Mouse (Mus musculus): ENCODE results near the gene Gabrr1. TPM values are rescaled to one million over a fixed set of nuclear protein-coding genes. Genes with fewer than 3 reads are reported as not detected.
"Not testable (repeated sequence)": the region's sequence is repeated elsewhere in the genome, so short reads cannot be mapped to it uniquely, and the experiment has no call there.

Gene Gabrr1
- total RNA-seq (2021), result under 1 TPM; 0.41 TPM

- DNase-seq, result no peak
Observed at GRCm38 (mm10) chr4:33132221-33132620, at the start of gene Gabrr1. Gabrr1 (plus strand) TSS chr4:33132521.

- no peak for DNase-seq
Observed at GRCm38 (mm10) chr4:33099118-33099694, 33.1 kb upstream of the Gabrr1 start.

GRCm38 (mm10) chr4:33109720-33110458 lies 22.4 kb upstream of the Gabrr1 start:
- no peak for DNase-seq

GRCm38 (mm10) chr4:33110845-33111244 lies 21.5 kb upstream of the Gabrr1 start:
- DNase-seq, result no peak

- no peak for DNase-seq
Observed at GRCm38 (mm10) chr4:33111358-33111757, 21.0 kb upstream of the Gabrr1 start.

GRCm38 (mm10) chr4:33112866-33113265 lies 19.5 kb upstream of the Gabrr1 start:
- not testable (repeated sequence) for DNase-seq

GRCm38 (mm10) chr4:33119118-33119517 lies 13.2 kb upstream of the Gabrr1 start:
- peak; percentile 86 for DNase-seq

GRCm38 (mm10) chr4:33124493-33124892 lies 7.8 kb upstream of the Gabrr1 start:
- peak; percentile 54 for DNase-seq

- peak; percentile 27 for DNase-seq
Observed at GRCm38 (mm10) chr4:33125409-33126084, 6.8 kb upstream of the Gabrr1 start.

- DNase-seq, result no peak
Observed at GRCm38 (mm10) chr4:33146679-33147291, 14.5 kb downstream of the Gabrr1 start.

GRCm38 (mm10) chr4:33147825-33148224 lies 15.5 kb downstream of the Gabrr1 start:
- peak; percentile 62 for DNase-seq

- DNase-seq, result no peak
Observed at GRCm38 (mm10) chr4:33149150-33149549, 16.8 kb downstream of the Gabrr1 start.

GRCm38 (mm10) chr4:33152087-33153038 lies 20.0 kb downstream of the Gabrr1 start:
- no peak for DNase-seq

GRCm38 (mm10) chr4:33183477-33183876 lies 51.2 kb downstream of the Gabrr1 start:
- no peak for DNase-seq

- peak; percentile 58 for DNase-seq
Observed at GRCm38 (mm10) chr4:33188164-33188563, 55.8 kb downstream of the Gabrr1 start.

GRCm38 (mm10) chr4:33188781-33189734 lies 56.7 kb downstream of the Gabrr1 start:
- peak; percentile 92 for DNase-seq

- DNase-seq, result no peak
Observed at GRCm38 (mm10) chr4:33189735-33190036, 57.4 kb downstream of the Gabrr1 start, which contains the start of gene Pm20d2. Pm20d2 (minus strand) TSS chr4:33189737.

GRCm38 (mm10) chr4:33198117-33198516 lies 65.8 kb downstream of the Gabrr1 start:
- no peak for DNase-seq

GRCm38 (mm10) chr4:33204682-33205081 lies 72.4 kb downstream of the Gabrr1 start:
- DNase-seq, result peak; percentile 64

GRCm38 (mm10) chr4:33207551-33207950 lies 75.2 kb downstream of the Gabrr1 start:
- no peak for DNase-seq

Data from heart, postnatal 4 days (tissue).